Mouse (Mus musculus): Measurements from ENCODE around the gene Esrrg.

The Esrrg gene

GRCm38 (mm10) chr1:187606271-187607040 is 2.1 kb upstream of the Esrrg start:
- Histone ChIP-seq H3K4me1 (replicated peaks; ENCODE audit: low read depth, low read length) (peaks cover 47% of the 10 kb centered on the region), H3K4me3 (replicated peaks; ENCODE audit: low read length) (no peak overlapping the region), H3K36me3 (ENCODE audit: insufficient read depth, low read length) (no peaks in the 10 kb centered on the region), H3K27me3 (ENCODE audit: insufficient read depth, low read length) (peaks cover 95% of the 10 kb centered on the region), H3K9me3 (ENCODE audit: low read length) (peaks cover 1% of the 10 kb centered on the region; the same call in 1 of the 2 replicates)
- TF ChIP-seq NANOG (IDR thresholded peaks at IDR 0.05; ENCODE audit: borderline replicate concordance, low read length) (no peak), CTCF (conservative IDR thresholded peaks at IDR 0.05; ENCODE audit: low read length) (no peak), POU5F1 (IDR thresholded peaks at IDR 0.05; ENCODE audit: borderline replicate concordance, low read length) (no peak)

- no peaks in the 10 kb centered on the region for H3K9me3 ChIP-seq (ENCODE audit: low read length)
These were observed 1.2 kb upstream of the Esrrg start for GRCm38 (mm10) chr1:187607065-187608047.

GRCm38 (mm10) chr1:187609021-187609852 is 646 bp downstream of the Esrrg start:
- Histone ChIP-seq H3K9me3 (ENCODE audit: low read length) (no peaks in the 10 kb centered on the region), H3K4me3 (replicated peaks; ENCODE audit: low read length) (peak overlapping the region; percentile 49), H3K4me1 (replicated peaks; ENCODE audit: low read depth, low read length) (peaks cover 42% of the 10 kb centered on the region), H3K36me3 (ENCODE audit: insufficient read depth, low read length) (no peaks in the 10 kb centered on the region), H3K27me3 (ENCODE audit: insufficient read depth, low read length) (peaks cover 83% of the 10 kb centered on the region)
- TF ChIP-seq NANOG (IDR thresholded peaks at IDR 0.05; ENCODE audit: borderline replicate concordance, low read length) (no peak), CTCF (conservative IDR thresholded peaks at IDR 0.05; ENCODE audit: low read length) (no peak), POU5F1 (IDR thresholded peaks at IDR 0.05; ENCODE audit: borderline replicate concordance, low read length) (no peak)

More at GRCm38 (mm10) chr1:187607065-187608047, 1.2 kb upstream of the Esrrg start:
- Histone ChIP-seq H3K4me1 (replicated peaks; ENCODE audit: low read depth, low read length) (peaks cover 47% of the 10 kb centered on the region), H3K36me3 (ENCODE audit: insufficient read depth, low read length) (no peaks in the 10 kb centered on the region), H3K4me3 (replicated peaks; ENCODE audit: low read length) (peak overlapping the region; percentile 60), H3K27me3 (ENCODE audit: insufficient read depth, low read length) (peaks cover 98% of the 10 kb centered on the region)
- no peak for TF ChIP-seq CTCF (conservative IDR thresholded peaks at IDR 0.05; ENCODE audit: low read length)
- TF ChIP-seq POU5F1 (IDR thresholded peaks at IDR 0.05; ENCODE audit: borderline replicate concordance, low read length) = no peak
- no peak for TF ChIP-seq NANOG (IDR thresholded peaks at IDR 0.05; ENCODE audit: borderline replicate concordance, low read length)

GRCm38 (mm10) chr1:187609853-187610230 is 1.3 kb downstream of the Esrrg start:
- Histone ChIP-seq H3K4me1 (replicated peaks; ENCODE audit: low read depth, low read length) (peaks cover 36% of the 10 kb centered on the region), H3K27me3 (ENCODE audit: insufficient read depth, low read length) (peaks cover 77% of the 10 kb centered on the region), H3K36me3 (ENCODE audit: insufficient read depth, low read length) (no peaks in the 10 kb centered on the region), H3K9me3 (ENCODE audit: low read length) (no peaks in the 10 kb centered on the region), H3K4me3 (replicated peaks; ENCODE audit: low read length) (peak overlapping the region; percentile 49)
- no peak for TF ChIP-seq CTCF (conservative IDR thresholded peaks at IDR 0.05; ENCODE audit: low read length)

GRCm38 (mm10) chr1:187610336-187610948 is 1.9 kb downstream of the Esrrg start:
- Histone ChIP-seq H3K4me1 (replicated peaks; ENCODE audit: low read depth, low read length) (peaks cover 33% of the 10 kb centered on the region), H3K27me3 (ENCODE audit: insufficient read depth, low read length) (peaks cover 71% of the 10 kb centered on the region), H3K4me3 (replicated peaks; ENCODE audit: low read length) (no peak overlapping the region), H3K9me3 (ENCODE audit: low read length) (no peaks in the 10 kb centered on the region), H3K36me3 (ENCODE audit: insufficient read depth, low read length) (no peaks in the 10 kb centered on the region)
- TF ChIP-seq POU5F1 (IDR thresholded peaks at IDR 0.05; ENCODE audit: borderline replicate concordance, low read length) = no peak
- TF ChIP-seq NANOG (IDR thresholded peaks at IDR 0.05; ENCODE audit: borderline replicate concordance, low read length) = no peak
- TF ChIP-seq CTCF (conservative IDR thresholded peaks at IDR 0.05; ENCODE audit: low read length) = no peak

GRCm38 (mm10) chr1:187611925-187612324 is 3.3 kb downstream of the Esrrg start:
- Histone ChIP-seq H3K9me3 (ENCODE audit: low read length) (peaks cover 2% of the 10 kb centered on the region; the same call in 1 of the 2 replicates), H3K36me3 (ENCODE audit: insufficient read depth, low read length) (no peaks in the 10 kb centered on the region), H3K27me3 (ENCODE audit: insufficient read depth, low read length) (peaks cover 57% of the 10 kb centered on the region), H3K4me1 (replicated peaks; ENCODE audit: low read depth, low read length) (peaks cover 28% of the 10 kb centered on the region), H3K4me3 (replicated peaks; ENCODE audit: low read length) (no peak overlapping the region)
- TF ChIP-seq POU5F1 (IDR thresholded peaks at IDR 0.05; ENCODE audit: borderline replicate concordance, low read length) (no peak), NANOG (IDR thresholded peaks at IDR 0.05; ENCODE audit: borderline replicate concordance, low read length) (no peak)

- Histone ChIP-seq H3K9me3 (ENCODE audit: low read length) (peaks cover 5% of the 10 kb centered on the region; the same call in 1 of the 2 replicates), H3K4me3 (replicated peaks; ENCODE audit: low read length) (no peak overlapping the region), H3K4me1 (replicated peaks; ENCODE audit: low read depth, low read length) (peaks cover 14% of the 10 kb centered on the region), H3K27me3 (ENCODE audit: insufficient read depth, low read length) (peaks cover 54% of the 10 kb centered on the region), H3K36me3 (ENCODE audit: insufficient read depth, low read length) (no peaks in the 10 kb centered on the region)
- TF ChIP-seq POU5F1 (IDR thresholded peaks at IDR 0.05; ENCODE audit: borderline replicate concordance, low read length) = no peak
- TF ChIP-seq NANOG (IDR thresholded peaks at IDR 0.05; ENCODE audit: borderline replicate concordance, low read length) = no peak
- TF ChIP-seq CTCF (conservative IDR thresholded peaks at IDR 0.05; ENCODE audit: low read length) = no peak
These were observed 4.7 kb downstream of the Esrrg start for GRCm38 (mm10) chr1:187613277-187613676.

Data from E14TG2a.4 (cell line).